Mouse (Mus musculus) adrenal gland, adult 18-20 months (tissue): ENCODE results near the gene Gm20532. TPM values are rescaled to one million over a fixed set of nuclear protein-coding genes. Genes with fewer than 3 reads are reported as not detected.

Source experiments
- DNase-seq, 2 experiments: peaks; one replicate each; pipeline ENCODE4 v3.0.0; 2021 to 2022; ENCODE audit warnings: low spot score in 2 of 2
- microRNA-seq, 2 experiments: library from miRNA; unstranded; fragments of <30 nt; microRNA quantifications; one replicate each; pipeline ENCODE4 v1.2.0; 2021; ENCODE audit warnings: borderline number of aligned reads in 2 of 2
- total RNA-seq, 2 experiments: library from RNA; stranded (reverse); gene quantifications; 1 replicate in 1 of 2; 2 replicates in 1 of 2; pipeline ENCODE4 v1.2.3; 2021

Gm20532 gene
- total RNA-seq, 2 experiments from 2014 or later: not detected

GRCm38 (mm10) chr2:26639838-26640830 is 53.7 kb downstream of the Gm20532 start:
- peak; percentile 99 for DNase-seq

- DNase-seq: no peak
Measured at GRCm38 (mm10) chr2:26641006-26641647, 54.7 kb downstream of the Gm20532 start.

DNA sequence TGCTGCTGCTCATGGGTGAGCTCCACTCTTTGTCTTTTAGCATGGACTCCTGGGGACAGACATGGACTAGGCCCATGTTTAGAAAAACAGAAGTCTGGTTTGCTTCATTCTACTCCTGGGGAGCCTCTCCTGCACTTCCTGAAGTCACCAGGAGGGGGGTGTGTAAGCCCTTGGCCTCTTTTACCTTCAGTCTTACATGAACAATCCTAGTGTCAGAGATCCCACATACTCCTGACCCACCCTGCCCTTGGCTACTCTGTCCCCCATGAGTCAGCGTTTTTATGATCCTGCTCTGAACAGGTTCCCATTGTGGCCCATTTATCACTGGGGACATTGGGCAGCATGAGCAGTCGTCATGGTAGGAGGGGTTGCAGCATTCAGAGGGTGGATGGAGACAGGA is 57.5 kb downstream of the Gm20532 start:
- DNase-seq: no peak

DNA sequence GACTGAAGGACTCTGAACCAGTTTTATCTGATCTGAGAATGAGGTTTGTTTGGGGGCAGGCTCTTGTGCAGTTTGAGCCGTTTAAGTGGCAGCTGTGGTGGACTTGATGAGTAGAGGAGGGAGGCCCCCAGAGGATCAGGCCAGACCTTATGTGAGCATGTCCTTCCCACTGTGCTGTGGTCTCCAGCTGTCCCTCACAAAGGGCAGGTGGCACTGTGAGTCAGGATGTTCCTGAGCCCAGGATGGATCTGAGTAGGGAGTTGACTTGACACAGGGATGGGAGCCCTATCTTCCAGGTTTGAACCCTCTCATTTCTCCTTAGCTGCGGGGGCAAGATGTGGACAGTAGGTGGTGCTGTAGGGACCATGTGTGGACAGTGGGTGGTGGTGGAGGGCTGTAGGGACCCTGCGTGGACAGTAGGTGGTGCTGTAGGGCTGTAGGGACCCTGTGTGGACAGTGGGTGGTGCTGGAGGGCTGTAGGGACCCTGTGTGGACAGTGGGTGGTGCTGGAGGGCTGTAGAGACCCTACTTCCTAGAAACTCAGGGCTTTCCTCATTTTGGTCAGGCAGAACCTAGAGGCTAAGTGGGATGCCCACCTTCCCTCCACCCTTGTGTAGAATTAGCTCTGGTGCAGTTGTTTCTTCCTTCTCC is 60.3 kb downstream of the Gm20532 start:
- DNase-seq: peak; percentile 44 to 50

DNA sequence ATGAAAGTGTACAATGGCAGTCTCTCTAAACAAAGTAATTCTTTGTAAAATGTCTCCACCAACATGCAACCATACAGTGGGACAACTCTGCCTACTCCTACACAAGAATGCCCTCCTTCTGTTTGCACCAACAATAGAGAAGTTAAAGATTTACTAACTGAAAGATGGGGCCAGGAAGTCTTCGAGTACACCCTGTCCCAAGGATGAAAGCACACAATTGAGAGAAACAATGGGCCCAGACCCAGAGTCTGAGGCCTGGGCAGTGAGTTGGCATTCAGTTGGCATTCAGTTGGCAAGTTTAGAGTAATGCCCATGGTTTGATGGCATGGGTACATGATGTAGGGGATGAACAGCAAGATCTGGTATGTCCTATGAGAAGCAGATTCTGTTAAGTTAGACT is 68.2 kb downstream of the Gm20532 start:
- DNase-seq: no peak

DNA sequence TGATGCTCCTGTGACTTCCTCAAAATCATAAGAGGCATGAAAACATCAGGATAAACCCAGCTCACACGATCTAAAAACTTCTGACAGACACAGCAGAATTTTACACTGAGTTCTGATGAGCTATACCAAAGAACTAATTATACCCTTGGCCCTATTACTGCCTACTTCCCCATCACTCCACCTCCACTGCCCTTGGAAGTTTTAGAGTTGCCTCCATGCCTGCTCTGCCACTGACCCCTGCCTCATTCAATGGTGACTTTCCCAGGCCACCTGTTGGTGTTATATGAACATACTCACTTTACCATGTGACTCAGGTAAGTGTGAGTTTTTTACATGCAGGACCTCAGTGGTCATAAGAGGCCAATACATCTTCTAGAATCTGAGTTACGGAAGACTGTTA is 71.0 kb downstream of the Gm20532 start:
- DNase-seq: no peak

DNA sequence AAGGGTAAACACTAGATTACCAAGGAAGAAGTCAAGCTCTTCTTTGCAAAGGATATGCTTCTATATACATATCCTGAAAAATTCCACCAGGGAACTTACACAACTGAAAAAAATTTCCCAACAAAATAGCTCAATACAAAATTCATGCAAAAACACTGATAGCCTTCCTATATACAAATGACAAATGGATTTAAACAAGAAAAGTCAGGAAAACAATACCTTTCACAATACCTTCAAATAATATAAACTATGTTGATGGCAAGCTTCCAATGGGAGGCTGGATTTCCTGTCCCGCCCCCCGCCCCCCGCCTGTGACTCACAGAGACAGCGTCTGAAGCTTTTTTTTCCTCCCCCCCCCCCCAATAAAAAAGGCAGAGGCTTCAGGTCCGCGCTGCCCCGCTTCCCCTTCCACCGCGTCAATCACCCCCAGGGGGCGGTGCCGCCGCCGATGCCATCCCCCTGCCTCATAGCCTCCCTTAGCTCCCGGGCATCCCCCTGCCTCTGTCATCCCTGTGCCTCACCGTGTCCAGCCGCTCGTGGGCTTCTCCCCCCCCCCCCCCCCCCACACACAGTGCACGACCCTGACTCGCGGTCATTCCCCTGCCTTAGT is 74.8 kb downstream of the Gm20532 start:
- no peak for DNase-seq

- no peak for DNase-seq
Measured at GRCm38 (mm10) chr2:26661768-26662508, 75.5 kb downstream of the Gm20532 start.

GRCm38 (mm10) chr2:26662509-26662882 is 76.1 kb downstream of the Gm20532 start:
- DNase-seq: no peak

DNA sequence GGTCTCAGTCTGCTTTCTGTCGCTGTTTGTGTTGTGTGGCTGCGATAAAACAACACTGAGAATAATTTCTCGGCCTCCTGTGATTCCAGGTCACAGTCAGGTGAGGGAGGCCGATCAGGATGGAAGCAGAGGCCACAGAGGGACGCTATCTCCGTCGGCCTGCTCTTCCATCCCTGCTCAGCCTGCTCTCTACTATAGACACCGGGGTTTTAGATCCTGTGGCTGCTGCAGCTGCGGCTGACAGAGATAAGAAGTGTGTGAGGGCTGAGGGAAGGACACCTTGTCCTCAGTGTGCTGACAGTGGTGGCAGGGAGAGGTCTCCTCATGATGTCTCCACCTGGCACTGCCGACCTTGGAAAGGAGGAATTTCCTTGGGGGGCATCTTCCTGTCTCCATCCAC is 76.7 kb downstream of the Gm20532 start:
- no peak for DNase-seq

GRCm38 (mm10) chr2:26663551-26663950 is 77.1 kb downstream of the Gm20532 start:
- DNase-seq: peak; percentile 44 to 54

DNA sequence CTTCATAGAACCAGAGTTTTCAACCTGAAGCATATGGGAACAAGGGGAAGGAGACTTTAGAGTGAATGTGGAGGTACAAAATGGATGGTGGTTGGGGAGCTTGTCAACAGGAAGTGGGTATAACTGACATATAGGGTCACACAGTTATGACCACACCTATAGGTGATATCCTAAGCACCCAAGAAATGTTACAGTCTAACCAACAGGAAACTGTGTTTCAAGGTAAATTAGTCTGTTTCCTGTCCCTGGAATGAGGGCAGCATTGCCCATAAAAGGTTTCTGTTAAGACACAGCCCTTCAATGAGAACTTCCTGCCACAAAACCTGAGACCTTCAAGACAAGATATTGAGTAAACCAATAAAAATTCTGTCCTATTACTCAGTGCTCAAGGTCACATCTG is 82.3 kb downstream of the Gm20532 start:
- no peak for DNase-seq

DNA sequence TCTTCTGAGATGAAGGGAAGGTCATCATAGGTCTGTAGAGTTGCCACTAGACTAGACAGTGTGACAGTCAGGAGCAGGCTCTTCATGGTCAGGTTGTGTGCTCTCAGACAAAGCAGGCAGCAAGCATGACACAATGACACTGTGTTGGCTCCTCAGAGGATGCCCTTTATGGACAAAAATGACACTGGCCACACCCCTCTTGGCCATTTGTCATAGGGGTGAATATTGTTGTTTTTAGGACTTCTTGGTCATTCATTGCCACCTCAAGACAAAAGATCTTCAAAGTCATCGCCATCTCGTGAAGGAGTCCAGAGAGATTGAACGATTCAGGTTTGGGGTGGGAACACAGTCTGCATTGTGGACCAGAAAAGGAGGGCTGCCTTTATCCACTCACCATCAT is 84.7 kb downstream of the Gm20532 start, which contains the start of gene Lcn4:
Gene Lcn4, minus strand, starts transcription at position 101 of the 400 bp plus-strand sequence.
- no peak for DNase-seq

Small RNAs within 50 kb of the gene (microRNA-seq; reads per million reads assigned to microRNA genes)
- gene Mir126a (0.95 to 6.7 reads per million in 2 experiments), gene Mir126b (0 reads per million in 2 experiments)

Other genes starting within 250 kb of the Gm20532 start
- 10 to 100 TPM; 21.4 to 27.0 TPM for gene Dnlz, start 234.5 kb upstream of the Gm20532 start, total RNA-seq
- 1 to 10 TPM; 1.9 to 2.0 TPM for gene Card9, start 225.7 kb upstream of the Gm20532 start, total RNA-seq
- gene Snapc4, start 206.0 kb upstream of the Gm20532 start, total RNA-seq: 10 to 100 TPM; 31.0 to 36.5 TPM
- gene Entr1, start 197.3 kb upstream of the Gm20532 start, total RNA-seq: 100 to 1,000 TPM; 114 to 119 TPM
- gene Pmpca, start 197.3 kb upstream of the Gm20532 start, total RNA-seq: 100 to 1,000 TPM; 139 to 150 TPM
- 10 to 100 TPM; 13.9 to 16.1 TPM for gene Inpp5e, start 177.4 kb upstream of the Gm20532 start, total RNA-seq
- gene Sec16a, start 141.4 kb upstream of the Gm20532 start, total RNA-seq: 10 to 100 TPM; 52.2 to 69.1 TPM
- 10 to 100 TPM; 21.5 to 22.0 TPM for gene Notch1, start 70.0 kb upstream of the Gm20532 start, total RNA-seq
- 100 to 1,000 TPM in 1 of 2 experiments, 10 to 100 TPM in 1; 97.9 to 102 TPM for gene Egfl7, start 6.6 kb upstream of the Gm20532 start, total RNA-seq
- gene Agpat2, start 17.8 kb downstream of the Gm20532 start, total RNA-seq: 100 to 1,000 TPM; 431 to 896 TPM
- gene Fam69b, start 41.8 kb downstream of the Gm20532 start, total RNA-seq: 10 to 100 TPM in 1 of 2 experiments, 1 to 10 TPM in 1; 8.6 to 13.9 TPM
- gene Lcn4, start 84.6 kb downstream of the Gm20532 start, total RNA-seq: not detected